Mouse (Mus musculus) intestine, embryonic 16.5 days (tissue): Measurements from ENCODE around the gene Mtmr12. TPM values are rescaled to one million over a fixed set of nuclear protein-coding genes. Genes with fewer than 3 reads are reported as not detected.

Experiments used
- ATAC-seq: fragments of 200-750 bp; cut with Nextera tagmentation; 2 replicates; pipeline ENCODE4 v1.8.0; 2017; ENCODE audit warnings: moderate TSS enrichment, moderate library complexity
- H3K27ac ChIP-seq: fragments of 300-500 bp; sonication (generic); 2 replicates; pipeline ENCODE4 v1.5.1; 2014; ENCODE audit warnings: mild to moderate bottlenecking, low read length
- H3K27me3 ChIP-seq: fragments of 300-500 bp; sonication (generic); replicated peaks from 2 replicates; pipeline ENCODE4 v1.6.1; 2014; ENCODE audit warnings: low read length, control low read depth, mixed read lengths; ENCODE audit not compliant: control insufficient read depth, insufficient read depth
- H3K36me3 ChIP-seq: fragments of 300-500 bp; sonication (generic); 2 replicates; pipeline ENCODE4 v1.6.1; 2014; ENCODE audit warnings: low read length, control low read depth; ENCODE audit not compliant: control insufficient read depth, insufficient read depth
- H3K4me1 ChIP-seq: fragments of 300-500 bp; sonication (generic); 2 replicates; pipeline ENCODE4 v1.6.1; 2014; ENCODE audit warnings: low read length, control low read depth, mixed read lengths; ENCODE audit not compliant: control insufficient read depth, insufficient read depth
- H3K4me2 ChIP-seq: fragments of 300-500 bp; sonication (generic); 2 replicates; pipeline ENCODE4 v1.6.1; 2014; ENCODE audit warnings: low read depth, low read length, control low read depth
- H3K4me3 ChIP-seq: fragments of 300-500 bp; sonication (generic); 2 replicates; pipeline ENCODE4 v1.5.1; 2014; ENCODE audit warnings: mild to moderate bottlenecking, low read length
- H3K9ac ChIP-seq: fragments of 300-500 bp; sonication (generic); 2 replicates; pipeline ENCODE4 v1.6.1; 2014; ENCODE audit warnings: low read depth, low read length
- H3K9me3 ChIP-seq: fragments of 300-500 bp; sonication (generic); 2 replicates; pipeline ENCODE4 v1.6.1; 2016; ENCODE audit warnings: low read length, control low read depth; ENCODE audit not compliant: control insufficient read depth
- WGBS: fragments of 180-500 bp; shearing (Covaris S2); extraction: QIAGEN DNeasy Blood & Tissue Kit; methylation state at CpG from one replicate; pipeline ENCODE4 v1.1.7; 2014; 5-methylcytosine and 5-hydroxymethylcytosine counted together
- polyA plus RNA-seq: library from polyadenylated mRNA; unstranded; fragments of >200 nt; fragmentation: Nextera tagmentation; extraction: Ambion mirVana; gene quantifications from 2 replicates; pipeline ENCODE4 v1.2.1, GENCODE M21; 2015

Gene Mtmr12
- polyA plus RNA-seq, 1 experiment from 2014 or later, result 16.4 TPM

GRCm38 (mm10) chr15:12257730-12258494 is 53.1 kb downstream of the Mtmr12 start:
- H3K4me1 ChIP-seq, result no peaks in the 10 kb centered on the region
- no peak overlapping the region for H3K4me3 ChIP-seq
- no peak overlapping the region for H3K9ac ChIP-seq
- H3K36me3 ChIP-seq, result peaks cover 12% of the 10 kb centered on the region; the same call in 1 of the 2 replicates
- WGBS, result 89% methylated on average over 16 of the region's 16 CpGs
- H3K9me3 ChIP-seq, result no peaks in the 10 kb centered on the region
- ATAC-seq, result no peak
- no peak overlapping the region for H3K27ac ChIP-seq
- H3K4me2 ChIP-seq, result no peak overlapping the region
- no peaks in the 10 kb centered on the region for H3K27me3 ChIP-seq

GRCm38 (mm10) chr15:12263056-12263455 is 58.2 kb downstream of the Mtmr12 start:
- Histone ChIP-seq H3K27me3 (no peaks in the 10 kb centered on the region), H3K36me3 (peaks cover 18% of the 10 kb centered on the region), H3K4me1 (no peaks in the 10 kb centered on the region), H3K27ac (no peak overlapping the region), H3K9me3 (no peaks in the 10 kb centered on the region), H3K9ac (no peak overlapping the region), H3K4me2 (no peak overlapping the region), H3K4me3 (no peak overlapping the region)
- WGBS, result 80% methylated on average over 3 of the region's 3 CpGs
- no peak for ATAC-seq

- ATAC-seq, result no peak
- H3K9me3 ChIP-seq, result no peaks in the 10 kb centered on the region
- H3K9ac ChIP-seq, result no peak overlapping the region
- no peak overlapping the region for H3K27ac ChIP-seq
- no peaks in the 10 kb centered on the region for H3K27me3 ChIP-seq
- WGBS, result 67% methylated on average over 8 of the region's 8 CpGs
- H3K36me3 ChIP-seq, result peaks cover 20% of the 10 kb centered on the region
- no peak overlapping the region for H3K4me3 ChIP-seq
- no peaks in the 10 kb centered on the region for H3K4me1 ChIP-seq
- no peak overlapping the region for H3K4me2 ChIP-seq
Observed at GRCm38 (mm10) chr15:12266460-12266859, 61.6 kb downstream of the Mtmr12 start.

GRCm38 (mm10) chr15:12268021-12268420 is 63.2 kb downstream of the Mtmr12 start:
- no peak overlapping the region for H3K27ac ChIP-seq
- no peaks in the 10 kb centered on the region for H3K4me1 ChIP-seq
- H3K27me3 ChIP-seq, result no peaks in the 10 kb centered on the region
- no peaks in the 10 kb centered on the region for H3K9me3 ChIP-seq
- H3K4me2 ChIP-seq, result no peak overlapping the region
- peak; percentile 61 for ATAC-seq
- no peak overlapping the region for H3K4me3 ChIP-seq
- WGBS, result 41% methylated on average over 1 of the region's 1 CpGs
- H3K9ac ChIP-seq, result no peak overlapping the region
- peaks cover 20% of the 10 kb centered on the region for H3K36me3 ChIP-seq

- ATAC-seq, result no peak
- no peaks in the 10 kb centered on the region for H3K9me3 ChIP-seq
- WGBS, result 79% methylated on average over 9 of the region's 9 CpGs
- H3K4me1 ChIP-seq, result no peaks in the 10 kb centered on the region
- no peak overlapping the region for H3K4me2 ChIP-seq
- H3K27me3 ChIP-seq, result no peaks in the 10 kb centered on the region
- H3K9ac ChIP-seq, result no peak overlapping the region
- no peak overlapping the region for H3K4me3 ChIP-seq
- peaks cover 11% of the 10 kb centered on the region for H3K36me3 ChIP-seq
- H3K27ac ChIP-seq, result no peak overlapping the region
Observed at GRCm38 (mm10) chr15:12271340-12271739, 66.5 kb downstream of the Mtmr12 start.

GRCm38 (mm10) chr15:12273325-12274052 is 68.7 kb downstream of the Mtmr12 start:
- no peak overlapping the region for H3K4me3 ChIP-seq
- ATAC-seq, result no peak
- WGBS, result 79% methylated on average over 12 of the region's 12 CpGs
- no peak overlapping the region for H3K4me2 ChIP-seq
- H3K27ac ChIP-seq, result no peak overlapping the region
- H3K4me1 ChIP-seq, result no peaks in the 10 kb centered on the region
- peaks cover 6% of the 10 kb centered on the region for H3K36me3 ChIP-seq
- H3K9ac ChIP-seq, result no peak overlapping the region
- no peaks in the 10 kb centered on the region for H3K9me3 ChIP-seq
- H3K27me3 ChIP-seq, result no peaks in the 10 kb centered on the region

GRCm38 (mm10) chr15:12274053-12274769 is 69.4 kb downstream of the Mtmr12 start:
- no peak for ATAC-seq
- Histone ChIP-seq H3K4me2 (no peak overlapping the region), H3K9me3 (no peaks in the 10 kb centered on the region), H3K27ac (no peak overlapping the region), H3K27me3 (no peaks in the 10 kb centered on the region), H3K4me3 (no peak overlapping the region), H3K4me1 (no peaks in the 10 kb centered on the region), H3K36me3 (peaks cover 6% of the 10 kb centered on the region), H3K9ac (no peak overlapping the region)
- 66% methylated on average over 4 of the region's 4 CpGs for WGBS

- no peaks in the 10 kb centered on the region for H3K36me3 ChIP-seq
- no peak overlapping the region for H3K27ac ChIP-seq
- H3K4me1 ChIP-seq, result no peaks in the 10 kb centered on the region
- no peak for ATAC-seq
- no peaks in the 10 kb centered on the region for H3K27me3 ChIP-seq
- no peaks in the 10 kb centered on the region for H3K9me3 ChIP-seq
- H3K4me3 ChIP-seq, result no peak overlapping the region
- WGBS, result 81% methylated on average over 4 of the region's 4 CpGs
- H3K4me2 ChIP-seq, result no peak overlapping the region
- H3K9ac ChIP-seq, result no peak overlapping the region
Observed at GRCm38 (mm10) chr15:12275091-12275623, 70.3 kb downstream of the Mtmr12 start.

GRCm38 (mm10) chr15:12279816-12280215 is 75.0 kb downstream of the Mtmr12 start:
- H3K9ac ChIP-seq, result no peak overlapping the region
- ATAC-seq, result no peak
- 92% methylated on average over 1 of the region's 1 CpGs for WGBS

More at GRCm38 (mm10) chr15:12279816-12280215, 75.0 kb downstream of the Mtmr12 start:
- Histone ChIP-seq H3K4me3 (no peak overlapping the region), H3K27me3 (no peaks in the 10 kb centered on the region), H3K9me3 (no peaks in the 10 kb centered on the region), H3K4me2 (no peak overlapping the region), H3K4me1 (no peaks in the 10 kb centered on the region), H3K27ac (no peak overlapping the region), H3K36me3 (no peaks in the 10 kb centered on the region)
